Mouse (Mus musculus) hindbrain, postnatal 0 days (tissue): ENCODE measurements around the gene Ncoa1. TPM values are rescaled to one million over a fixed set of nuclear protein-coding genes. Genes with fewer than 3 reads are reported as not detected.

Experiments used
- ATAC-seq: fragments of 200-750 bp; cut with Nextera tagmentation; 2 replicates; pipeline ENCODE4 v1.8.0; 2017; ENCODE audit warnings: mild to moderate bottlenecking, moderate TSS enrichment, moderate library complexity
- DNase-seq: peaks from one replicate; pipeline ENCODE4 v3.0.0-alpha.2; 2015; ENCODE audit warnings: low spot score
- H3K27ac ChIP-seq: fragments of 300-500 bp; sonication (generic); 2 replicates; pipeline ENCODE4 v1.5.1; 2014; ENCODE audit warnings: mild to moderate bottlenecking
- H3K27me3 ChIP-seq: fragments of 300-500 bp; sonication (generic); 2 replicates; pipeline ENCODE4 v1.6.1; 2014; ENCODE audit warnings: low read length, mixed read lengths; ENCODE audit not compliant: insufficient read depth
- H3K36me3 ChIP-seq: fragments of 300-500 bp; sonication (generic); 2 replicates; pipeline ENCODE4 v1.6.1; 2014; ENCODE audit warnings: low read length, mixed read lengths; ENCODE audit not compliant: insufficient read depth
- H3K4me1 ChIP-seq: fragments of 300-500 bp; sonication (generic); 2 replicates; pipeline ENCODE4 v1.6.1; 2014; ENCODE audit warnings: antibody characterized with exemption, low read length, mixed read lengths; ENCODE audit not compliant: insufficient read depth
- H3K4me2 ChIP-seq: fragments of 300-500 bp; sonication (generic); 2 replicates; pipeline ENCODE4 v1.6.1; 2014; ENCODE audit warnings: low read depth, mild to moderate bottlenecking, low read length, moderate library complexity, mixed read lengths
- H3K4me3 ChIP-seq: fragments of 300-500 bp; sonication (generic); 2 replicates; pipeline ENCODE4 v1.5.1; 2014; ENCODE audit warnings: low read length
- H3K9ac ChIP-seq: fragments of 300-500 bp; sonication (generic); replicated peaks from 2 replicates; pipeline ENCODE4 v1.6.1; 2014; ENCODE audit warnings: mild to moderate bottlenecking, low read length, moderate library complexity, mixed read lengths
- H3K9me3 ChIP-seq: fragments of 300-500 bp; sonication (generic); 2 replicates; pipeline ENCODE4 v1.6.1; 2016; ENCODE audit warnings: low read length, mixed read lengths
- CTCF ChIP-seq: IDR thresholded peaks from 2 replicates; pipeline ENCODE4 v1.5.1; 2016; ENCODE audit warnings: antibody characterized with exemption, control low read depth, low read depth
- WGBS: fragments of 180-500 bp; shearing (Covaris S2); extraction: QIAGEN DNeasy Blood & Tissue Kit; methylation state at CpG from one replicate; pipeline ENCODE4 v1.1.7; 2014; 5-methylcytosine and 5-hydroxymethylcytosine counted together
- polyA plus RNA-seq: library from polyadenylated mRNA; unstranded; fragments of >200 nt; fragmentation: Nextera tagmentation; extraction: Ambion mirVana; gene quantifications from 2 replicates; pipeline ENCODE4 v1.2.1, GENCODE M21; 2015
- total RNA-seq: library from RNA; depleted of rRNA; stranded (reverse); fragments of >200 nt; gene quantifications from 2 replicates; pipeline ENCODE4 v1.2.3, GENCODE M21; 2014

The Ncoa1 gene
- total and polyA plus RNA-seq, 2 experiments from 2014 or later: 14.2 to 38.5 TPM

GRCm38 (mm10) chr12:4407085-4407484 is 69.9 kb downstream of the Ncoa1 start:
- ATAC-seq (no peak), DNase-seq (peak; percentile 26)
- Histone ChIP-seq H3K27ac (no peak overlapping the region), H3K36me3 (no peaks in the 10 kb centered on the region), H3K9ac (no peak overlapping the region), H3K27me3 (no peaks in the 10 kb centered on the region), H3K4me2 (no peak overlapping the region), H3K4me1 (no peaks in the 10 kb centered on the region), H3K4me3 (no peak overlapping the region), H3K9me3 (no peaks in the 10 kb centered on the region)
- no peak for TF ChIP-seq CTCF
- 40% methylated on average over 2 of the region's 2 CpGs for WGBS

- Histone ChIP-seq H3K9me3 (no peaks in the 10 kb centered on the region), H3K9ac (no peak overlapping the region), H3K4me3 (no peak overlapping the region), H3K27me3 (no peaks in the 10 kb centered on the region), H3K36me3 (no peaks in the 10 kb centered on the region), H3K4me1 (no peaks in the 10 kb centered on the region), H3K4me2 (no peak overlapping the region), H3K27ac (no peak overlapping the region)
- no peak for TF ChIP-seq CTCF
- DNase-seq: no peak
- ATAC-seq: no peak
- 77% methylated on average over 3 of the region's 3 CpGs for WGBS
These were observed 70.8 kb downstream of the Ncoa1 start for GRCm38 (mm10) chr12:4406155-4406554.

- no peaks in the 10 kb centered on the region for H3K4me1 ChIP-seq
- no peak overlapping the region for H3K9ac ChIP-seq
- WGBS: 70% methylated on average over 4 of the region's 4 CpGs
- H3K4me3 ChIP-seq: no peak overlapping the region
- no peak overlapping the region for H3K27ac ChIP-seq
- no peaks in the 10 kb centered on the region for H3K27me3 ChIP-seq
- H3K9me3 ChIP-seq: no peaks in the 10 kb centered on the region
- H3K4me2 ChIP-seq: no peak overlapping the region
- H3K36me3 ChIP-seq: no peaks in the 10 kb centered on the region
- DNase-seq: no peak
- TF ChIP-seq CTCF: no peak
- no peak for ATAC-seq
These were observed 73.8 kb downstream of the Ncoa1 start for GRCm38 (mm10) chr12:4403206-4403605.

DNA sequence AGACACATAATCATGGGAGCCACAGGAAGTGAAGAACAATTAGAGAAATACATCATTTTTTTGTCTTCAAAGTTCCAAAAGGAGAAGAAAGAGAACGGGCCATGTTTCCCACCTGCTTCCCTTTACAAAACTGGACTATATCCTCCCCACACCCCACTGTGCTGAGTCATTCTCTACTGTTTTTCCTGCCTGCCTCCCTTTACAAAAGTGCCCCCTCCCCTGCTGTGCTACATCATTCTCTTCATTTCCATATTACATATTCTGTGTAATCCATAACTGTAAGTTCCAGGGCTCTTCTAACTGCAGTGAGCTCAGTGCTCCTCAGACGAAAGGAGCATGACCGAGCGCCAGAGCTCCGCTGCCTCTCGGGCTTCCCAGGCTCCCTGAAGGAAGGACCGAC is 80.8 kb downstream of the Ncoa1 start:
- Histone ChIP-seq H3K36me3 (no peaks in the 10 kb centered on the region), H3K27ac (no peak overlapping the region), H3K9me3 (no peaks in the 10 kb centered on the region), H3K4me2 (no peak overlapping the region), H3K4me1 (no peaks in the 10 kb centered on the region), H3K4me3 (no peak overlapping the region), H3K9ac (no peak overlapping the region), H3K27me3 (no peaks in the 10 kb centered on the region)
- no peak for TF ChIP-seq CTCF
- DNase-seq (no peak), ATAC-seq (no peak)
- 61% methylated on average over 7 of the region's 7 CpGs for WGBS

GRCm38 (mm10) chr12:4392590-4392989 is 84.4 kb downstream of the Ncoa1 start:
- no peak overlapping the region for H3K9ac ChIP-seq
- ATAC-seq (no peak), DNase-seq (no peak)
- H3K4me3 ChIP-seq: no peak overlapping the region
- no peak for TF ChIP-seq CTCF
- no peaks in the 10 kb centered on the region for H3K9me3 ChIP-seq
- H3K4me1 ChIP-seq: no peaks in the 10 kb centered on the region
- H3K36me3 ChIP-seq: no peaks in the 10 kb centered on the region
- H3K4me2 ChIP-seq: no peak overlapping the region
- H3K27ac ChIP-seq: no peak overlapping the region
- no peaks in the 10 kb centered on the region for H3K27me3 ChIP-seq
- 78% methylated on average over 2 of the region's 2 CpGs for WGBS

GRCm38 (mm10) chr12:4392074-4392473 is 84.9 kb downstream of the Ncoa1 start:
- no peak overlapping the region for H3K4me3 ChIP-seq
- no peaks in the 10 kb centered on the region for H3K27me3 ChIP-seq
- H3K9ac ChIP-seq: no peak overlapping the region
- H3K27ac ChIP-seq: no peak overlapping the region
- DNase-seq: no peak
- no peaks in the 10 kb centered on the region for H3K4me1 ChIP-seq
- no peaks in the 10 kb centered on the region for H3K9me3 ChIP-seq
- no peak for ATAC-seq
- no peaks in the 10 kb centered on the region for H3K36me3 ChIP-seq
- WGBS: 83% methylated on average over 3 of the region's 3 CpGs
- no peak for TF ChIP-seq CTCF
- H3K4me2 ChIP-seq: no peak overlapping the region

DNA sequence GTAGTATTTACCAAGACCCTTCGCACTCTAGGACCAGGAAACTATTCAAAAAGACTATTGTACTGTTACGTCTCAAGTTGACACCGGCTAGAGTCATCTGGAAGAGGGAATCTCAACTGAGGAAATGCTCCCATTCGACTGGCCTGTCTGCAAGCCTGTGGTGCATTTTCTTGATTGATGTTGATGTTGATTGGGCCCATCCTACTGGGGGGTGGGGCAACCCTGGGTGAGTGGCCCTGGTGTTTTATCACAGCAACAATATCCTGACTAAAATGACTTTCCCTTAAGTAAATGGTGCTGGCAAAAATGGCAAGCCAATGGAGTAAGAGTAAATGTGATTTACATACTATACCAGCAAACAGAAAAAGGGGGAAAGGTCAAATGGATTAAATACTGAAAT is 85.7 kb downstream of the Ncoa1 start:
- Histone ChIP-seq H3K27me3 (no peaks in the 10 kb centered on the region), H3K27ac (no peak overlapping the region), H3K36me3 (no peaks in the 10 kb centered on the region), H3K4me3 (no peak overlapping the region), H3K4me1 (no peaks in the 10 kb centered on the region), H3K9ac (no peak overlapping the region), H3K9me3 (no peaks in the 10 kb centered on the region), H3K4me2 (no peak overlapping the region)
- DNase-seq: no peak
- no peak for TF ChIP-seq CTCF
- ATAC-seq: no peak
- WGBS: 69% methylated on average over 4 of the region's 4 CpGs
